Mouse (Mus musculus): ENCODE results near the gene 3110009E18Rik. TPM values are rescaled to one million over a fixed set of nuclear protein-coding genes. Genes with fewer than 3 reads are reported as not detected.
A peak's percentile ranks its signal among the peaks of the same experiment; 100 is the strongest.

The 3110009E18Rik gene
- polyA plus RNA-seq, 1 experiment from 2014 or later, result 26.1 TPM

GRCm38 (mm10) chr1:120190946-120191345 is 70.0 kb downstream of the 3110009E18Rik start:
- no peak overlapping the region for H3K27ac ChIP-seq (ENCODE audit: low read depth, low read length)
- no peaks in the 10 kb centered on the region for H3K4me1 ChIP-seq (replicated peaks; ENCODE audit: control insufficient read depth, insufficient read depth, low read length)
- ATAC-seq (ENCODE audit: low FRiP score) (no peak), DNase-seq (ENCODE audit: low spot score) (no peak)
- H3K36me3 ChIP-seq (ENCODE audit: control insufficient read depth, insufficient read depth, low read length), result no peaks in the 10 kb centered on the region
- no peak overlapping the region for H3K9ac ChIP-seq (ENCODE audit: low read depth, low read length)
- no peaks in the 10 kb centered on the region for H3K27me3 ChIP-seq (ENCODE audit: control insufficient read depth, insufficient read depth, low read length)
- no peak overlapping the region for H3K4me2 ChIP-seq (replicated peaks; ENCODE audit: low read depth, low read length)
- WGBS, result 89% methylated on average over 6 of the region's 6 CpGs
- no peaks in the 10 kb centered on the region for H3K9me3 ChIP-seq (ENCODE audit: control insufficient read depth, low read length)
- H3K4me3 ChIP-seq (ENCODE audit: low read depth, low read length), result no peak overlapping the region

- ATAC-seq (ENCODE audit: low FRiP score) (no peak), DNase-seq (ENCODE audit: low spot score) (no peak)
- Histone ChIP-seq H3K4me2 (replicated peaks; ENCODE audit: low read depth, low read length) (no peak overlapping the region), H3K4me3 (ENCODE audit: low read depth, low read length) (no peak overlapping the region), H3K9me3 (ENCODE audit: control insufficient read depth, low read length) (no peaks in the 10 kb centered on the region), H3K36me3 (ENCODE audit: control insufficient read depth, insufficient read depth, low read length) (no peaks in the 10 kb centered on the region), H3K27ac (ENCODE audit: low read depth, low read length) (no peak overlapping the region), H3K4me1 (replicated peaks; ENCODE audit: control insufficient read depth, insufficient read depth, low read length) (no peaks in the 10 kb centered on the region), H3K9ac (ENCODE audit: low read depth, low read length) (no peak overlapping the region), H3K27me3 (ENCODE audit: control insufficient read depth, insufficient read depth, low read length) (no peaks in the 10 kb centered on the region)
- WGBS, result 80% methylated on average over 6 of the region's 6 CpGs
Measured at GRCm38 (mm10) chr1:120192321-120192720, 71.3 kb downstream of the 3110009E18Rik start.

- WGBS, result 92% methylated on average over 10 of the region's 10 CpGs
- Histone ChIP-seq H3K36me3 (ENCODE audit: control insufficient read depth, insufficient read depth, low read length) (no peaks in the 10 kb centered on the region), H3K27me3 (ENCODE audit: control insufficient read depth, insufficient read depth, low read length) (no peaks in the 10 kb centered on the region), H3K9me3 (ENCODE audit: control insufficient read depth, low read length) (no peaks in the 10 kb centered on the region), H3K9ac (ENCODE audit: low read depth, low read length) (no peak overlapping the region), H3K4me2 (replicated peaks; ENCODE audit: low read depth, low read length) (no peak overlapping the region), H3K27ac (ENCODE audit: low read depth, low read length) (no peak overlapping the region), H3K4me1 (replicated peaks; ENCODE audit: control insufficient read depth, insufficient read depth, low read length) (no peaks in the 10 kb centered on the region), H3K4me3 (ENCODE audit: low read depth, low read length) (no peak overlapping the region)
- DNase-seq (ENCODE audit: low spot score) (no peak), ATAC-seq (ENCODE audit: low FRiP score) (no peak)
Measured at GRCm38 (mm10) chr1:120193586-120193985, 72.6 kb downstream of the 3110009E18Rik start.

- WGBS, result 43% methylated on average over 5 of the region's 5 CpGs
- Histone ChIP-seq H3K36me3 (ENCODE audit: control insufficient read depth, insufficient read depth, low read length) (no peaks in the 10 kb centered on the region), H3K27me3 (ENCODE audit: control insufficient read depth, insufficient read depth, low read length) (no peaks in the 10 kb centered on the region), H3K9ac (ENCODE audit: low read depth, low read length) (no peak overlapping the region), H3K4me3 (ENCODE audit: low read depth, low read length) (no peak overlapping the region), H3K27ac (ENCODE audit: low read depth, low read length) (no peak overlapping the region), H3K4me2 (replicated peaks; ENCODE audit: low read depth, low read length) (no peak overlapping the region), H3K9me3 (ENCODE audit: control insufficient read depth, low read length) (no peaks in the 10 kb centered on the region), H3K4me1 (replicated peaks; ENCODE audit: control insufficient read depth, insufficient read depth, low read length) (no peaks in the 10 kb centered on the region)
- no peak for ATAC-seq (ENCODE audit: low FRiP score)
- DNase-seq (ENCODE audit: low spot score), result no peak
Measured at GRCm38 (mm10) chr1:120195947-120196346, 75.0 kb downstream of the 3110009E18Rik start.

GRCm38 (mm10) chr1:120196724-120197123 is 75.7 kb downstream of the 3110009E18Rik start:
- Histone ChIP-seq H3K27me3 (ENCODE audit: control insufficient read depth, insufficient read depth, low read length) (no peaks in the 10 kb centered on the region), H3K4me1 (replicated peaks; ENCODE audit: control insufficient read depth, insufficient read depth, low read length) (no peaks in the 10 kb centered on the region), H3K27ac (ENCODE audit: low read depth, low read length) (no peak overlapping the region), H3K4me2 (replicated peaks; ENCODE audit: low read depth, low read length) (no peak overlapping the region), H3K4me3 (ENCODE audit: low read depth, low read length) (no peak overlapping the region), H3K36me3 (ENCODE audit: control insufficient read depth, insufficient read depth, low read length) (no peaks in the 10 kb centered on the region), H3K9ac (ENCODE audit: low read depth, low read length) (no peak overlapping the region), H3K9me3 (ENCODE audit: control insufficient read depth, low read length) (no peaks in the 10 kb centered on the region)
- DNase-seq (ENCODE audit: low spot score) (no peak), ATAC-seq (ENCODE audit: low FRiP score) (no peak)
- 88% methylated on average over 2 of the region's 2 CpGs for WGBS

GRCm38 (mm10) chr1:120197189-120197588 is 76.2 kb downstream of the 3110009E18Rik start:
- Histone ChIP-seq H3K27ac (ENCODE audit: low read depth, low read length) (no peak overlapping the region), H3K4me3 (ENCODE audit: low read depth, low read length) (no peak overlapping the region), H3K9ac (ENCODE audit: low read depth, low read length) (no peak overlapping the region), H3K4me1 (replicated peaks; ENCODE audit: control insufficient read depth, insufficient read depth, low read length) (no peaks in the 10 kb centered on the region), H3K4me2 (replicated peaks; ENCODE audit: low read depth, low read length) (no peak overlapping the region), H3K9me3 (ENCODE audit: control insufficient read depth, low read length) (no peaks in the 10 kb centered on the region), H3K27me3 (ENCODE audit: control insufficient read depth, insufficient read depth, low read length) (no peaks in the 10 kb centered on the region), H3K36me3 (ENCODE audit: control insufficient read depth, insufficient read depth, low read length) (no peaks in the 10 kb centered on the region)
- DNase-seq (ENCODE audit: low spot score) (peak; percentile 83), ATAC-seq (ENCODE audit: low FRiP score) (peak; percentile 54; the same call in 1 of the 2 replicates)
- 21% methylated on average over 5 of the region's 5 CpGs for WGBS

GRCm38 (mm10) chr1:120198151-120198550 is 77.2 kb downstream of the 3110009E18Rik start:
- 47% methylated on average over 3 of the region's 3 CpGs for WGBS
- Histone ChIP-seq H3K27me3 (ENCODE audit: control insufficient read depth, insufficient read depth, low read length) (no peaks in the 10 kb centered on the region), H3K36me3 (ENCODE audit: control insufficient read depth, insufficient read depth, low read length) (no peaks in the 10 kb centered on the region), H3K27ac (ENCODE audit: low read depth, low read length) (no peak overlapping the region), H3K4me3 (ENCODE audit: low read depth, low read length) (no peak overlapping the region), H3K9ac (ENCODE audit: low read depth, low read length) (no peak overlapping the region), H3K9me3 (ENCODE audit: control insufficient read depth, low read length) (no peaks in the 10 kb centered on the region), H3K4me2 (replicated peaks; ENCODE audit: low read depth, low read length) (no peak overlapping the region), H3K4me1 (replicated peaks; ENCODE audit: control insufficient read depth, insufficient read depth, low read length) (no peaks in the 10 kb centered on the region)
- ATAC-seq (ENCODE audit: low FRiP score) (no peak), DNase-seq (ENCODE audit: low spot score) (no peak)

GRCm38 (mm10) chr1:120198942-120199341 is 78.0 kb downstream of the 3110009E18Rik start:
- Histone ChIP-seq H3K9me3 (ENCODE audit: control insufficient read depth, low read length) (no peaks in the 10 kb centered on the region), H3K4me3 (ENCODE audit: low read depth, low read length) (no peak overlapping the region), H3K4me1 (replicated peaks; ENCODE audit: control insufficient read depth, insufficient read depth, low read length) (no peaks in the 10 kb centered on the region), H3K27ac (ENCODE audit: low read depth, low read length) (no peak overlapping the region), H3K27me3 (ENCODE audit: control insufficient read depth, insufficient read depth, low read length) (no peaks in the 10 kb centered on the region), H3K4me2 (replicated peaks; ENCODE audit: low read depth, low read length) (no peak overlapping the region), H3K9ac (ENCODE audit: low read depth, low read length) (no peak overlapping the region), H3K36me3 (ENCODE audit: control insufficient read depth, insufficient read depth, low read length) (no peaks in the 10 kb centered on the region)
- ATAC-seq (ENCODE audit: low FRiP score), result no peak
- DNase-seq (ENCODE audit: low spot score), result no peak
- 86% methylated on average over 4 of the region's 4 CpGs for WGBS

GRCm38 (mm10) chr1:120202542-120202941 is 81.6 kb downstream of the 3110009E18Rik start:
- no peak overlapping the region for H3K4me3 ChIP-seq (ENCODE audit: low read depth, low read length)
- no peaks in the 10 kb centered on the region for H3K36me3 ChIP-seq (ENCODE audit: control insufficient read depth, insufficient read depth, low read length)
- H3K27ac ChIP-seq (ENCODE audit: low read depth, low read length), result no peak overlapping the region
- no peaks in the 10 kb centered on the region for H3K4me1 ChIP-seq (replicated peaks; ENCODE audit: control insufficient read depth, insufficient read depth, low read length)
- H3K9me3 ChIP-seq (ENCODE audit: control insufficient read depth, low read length), result no peaks in the 10 kb centered on the region
- no peak for DNase-seq (ENCODE audit: low spot score)
- WGBS, result 52% methylated on average over 3 of the region's 3 CpGs
- no peak overlapping the region for H3K9ac ChIP-seq (ENCODE audit: low read depth, low read length)
- H3K27me3 ChIP-seq (ENCODE audit: control insufficient read depth, insufficient read depth, low read length), result no peaks in the 10 kb centered on the region
- ATAC-seq (ENCODE audit: low FRiP score), result no peak
- H3K4me2 ChIP-seq (replicated peaks; ENCODE audit: low read depth, low read length), result no peak overlapping the region
